Mouse (Mus musculus) heart, embryonic 13.5 days (tissue): Measurements from ENCODE around the gene Mmp7. TPM values are rescaled to one million over a fixed set of nuclear protein-coding genes. Genes with fewer than 3 reads are reported as not detected.

ENCODE experiments used
- ATAC-seq: fragments of 200-750 bp; cut with Nextera tagmentation; 2 replicates; pipeline ENCODE4 v1.8.0; 2017; ENCODE audit warnings: moderate TSS enrichment; ENCODE audit not compliant: insufficient number of reproducible peaks, low FRiP score, low TSS enrichment; ENCODE audit errors: extremely low read depth
- H3K27ac ChIP-seq: fragments of 300-500 bp; sonication (generic); replicated peaks from 2 replicates; pipeline ENCODE4 v1.5.1; 2015; ENCODE audit warnings: moderate library complexity, mild to moderate bottlenecking, inconsistent platforms
- H3K27me3 ChIP-seq: fragments of 300-500 bp; sonication (generic); replicated peaks from 2 replicates; pipeline ENCODE4 v1.6.1; 2015; ENCODE audit warnings: mild to moderate bottlenecking, inconsistent platforms
- H3K36me3 ChIP-seq: fragments of 300-500 bp; sonication (generic); 2 replicates; pipeline ENCODE4 v1.6.1; 2015; ENCODE audit warnings: mild to moderate bottlenecking, inconsistent platforms
- H3K4me1 ChIP-seq: fragments of 300-500 bp; sonication (generic); 2 replicates; pipeline ENCODE4 v1.6.1; 2015; ENCODE audit warnings: inconsistent platforms
- H3K4me2 ChIP-seq: fragments of 300-500 bp; sonication (generic); 2 replicates; pipeline ENCODE4 v1.6.1; 2015; ENCODE audit warnings: inconsistent platforms, mild to moderate bottlenecking, moderate library complexity
- H3K4me3 ChIP-seq: fragments of 300-500 bp; sonication (generic); 2 replicates; pipeline ENCODE4 v1.5.1; 2015; ENCODE audit warnings: moderate library complexity, mild to moderate bottlenecking, inconsistent platforms
- H3K9ac ChIP-seq: fragments of 300-500 bp; sonication (generic); 2 replicates; pipeline ENCODE4 v1.6.1; 2015; ENCODE audit warnings: inconsistent platforms, mild to moderate bottlenecking, moderate library complexity
- H3K9me3 ChIP-seq: fragments of 300-500 bp; sonication (generic); 2 replicates; pipeline ENCODE4 v1.6.1; 2016; ENCODE audit warnings: inconsistent platforms
- WGBS: fragments of 180-500 bp; shearing (Covaris S2); methylation state at CpG from one replicate; pipeline ENCODE4 v1.1.7; 2015; ENCODE audit warnings: mixed read lengths; 5-methylcytosine and 5-hydroxymethylcytosine counted together
- polyA plus RNA-seq: library from polyadenylated mRNA; unstranded; fragments of >200 nt; fragmentation: Nextera tagmentation; extraction: Ambion mirVana; gene quantifications from 2 replicates; pipeline ENCODE4 v1.2.1, GENCODE M21; 2015

The Mmp7 gene
- polyA plus RNA-seq, 1 experiment from 2014 or later, result not detected

- Histone ChIP-seq H3K4me2 (no peak overlapping the region), H3K27me3 (no peaks in the 10 kb centered on the region), H3K36me3 (no peaks in the 10 kb centered on the region), H3K9ac (no peak overlapping the region), H3K27ac (no peak overlapping the region), H3K4me1 (no peaks in the 10 kb centered on the region), H3K9me3 (no peaks in the 10 kb centered on the region), H3K4me3 (no peak overlapping the region)
- WGBS, result 52% methylated on average over 2 of the region's 2 CpGs
- no peak for ATAC-seq
Measured at GRCm38 (mm10) chr9:7686024-7686423, 5.9 kb upstream of the Mmp7 start.

GRCm38 (mm10) chr9:7689799-7690198, 2.1 kb upstream of the Mmp7 start:
- no peak for ATAC-seq
- H3K4me2 ChIP-seq, result no peak overlapping the region
- no peaks in the 10 kb centered on the region for H3K36me3 ChIP-seq
- no peaks in the 10 kb centered on the region for H3K27me3 ChIP-seq
- 33% methylated on average over 6 of the region's 6 CpGs for whole genome bisulfite sequencing
- H3K4me3 ChIP-seq, result no peak overlapping the region
- H3K9ac ChIP-seq, result no peak overlapping the region
- H3K9me3 ChIP-seq, result no peaks in the 10 kb centered on the region
- no peaks in the 10 kb centered on the region for H3K4me1 ChIP-seq
- H3K27ac ChIP-seq, result no peak overlapping the region

DNA sequence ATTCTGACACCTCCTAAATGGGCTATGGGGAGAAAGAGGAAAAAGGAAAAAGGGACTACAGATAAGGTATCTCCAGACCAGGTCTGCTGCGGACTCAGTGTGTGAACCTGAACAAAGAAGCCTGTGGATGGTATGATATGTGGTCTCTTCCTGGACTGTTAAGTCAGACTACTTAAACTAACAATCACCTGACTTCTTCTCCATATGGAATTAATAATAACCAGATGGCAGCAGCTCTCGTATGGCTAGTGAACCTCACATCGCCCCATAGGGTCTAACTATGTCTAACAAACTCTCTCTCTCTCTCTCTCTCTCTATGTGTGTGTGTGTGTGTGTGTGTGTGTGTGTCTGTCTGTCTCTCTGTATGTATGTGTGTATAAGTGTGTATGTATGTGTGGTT, 2.1 kb downstream of the Mmp7 start:
- WGBS, result 63% methylated on average over 3 of the region's 3 CpGs
- no peak overlapping the region for H3K27ac ChIP-seq
- ATAC-seq, result no peak

DNA sequence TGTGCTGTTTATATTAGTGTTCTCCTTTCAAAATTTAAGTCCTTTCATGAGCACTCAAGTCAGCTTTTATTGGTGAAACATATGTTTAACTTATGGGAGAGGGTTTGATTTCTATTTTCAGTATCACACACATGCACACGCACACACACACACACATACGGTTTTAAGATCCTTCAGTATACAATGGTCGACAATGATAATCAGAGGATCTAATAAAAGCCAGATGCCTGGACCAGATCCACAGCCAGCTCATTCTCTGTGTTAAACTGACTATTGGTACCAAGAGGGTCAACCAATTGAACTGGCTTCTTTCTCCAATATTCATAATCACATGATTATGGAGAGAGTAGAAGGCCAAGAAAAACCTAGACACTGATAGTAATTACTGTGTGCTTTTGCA, 3.8 kb downstream of the Mmp7 start:
- ATAC-seq, result no peak
- no peak overlapping the region for H3K4me2 ChIP-seq
- no peaks in the 10 kb centered on the region for H3K36me3 ChIP-seq
- no peaks in the 10 kb centered on the region for H3K4me1 ChIP-seq
- H3K27me3 ChIP-seq, result no peaks in the 10 kb centered on the region
- H3K9ac ChIP-seq, result no peak overlapping the region
- 82% methylated on average over 3 of the region's 3 CpGs for WGBS
- H3K9me3 ChIP-seq, result no peaks in the 10 kb centered on the region
- no peak overlapping the region for H3K4me3 ChIP-seq
- H3K27ac ChIP-seq, result no peak overlapping the region

More for the DNA sequence above, 2.1 kb downstream of the Mmp7 start:
- Histone ChIP-seq H3K4me2 (no peak overlapping the region), H3K36me3 (no peaks in the 10 kb centered on the region), H3K4me3 (no peak overlapping the region), H3K9ac (no peak overlapping the region), H3K27me3 (no peaks in the 10 kb centered on the region), H3K4me1 (no peaks in the 10 kb centered on the region), H3K9me3 (no peaks in the 10 kb centered on the region)

GRCm38 (mm10) chr9:7708698-7709097, 16.8 kb downstream of the Mmp7 start:
- Histone ChIP-seq H3K4me3 (no peak overlapping the region), H3K27ac (no peak overlapping the region), H3K9ac (no peak overlapping the region), H3K4me1 (no peaks in the 10 kb centered on the region), H3K9me3 (no peaks in the 10 kb centered on the region), H3K27me3 (no peaks in the 10 kb centered on the region), H3K36me3 (no peaks in the 10 kb centered on the region), H3K4me2 (no peak overlapping the region)
- WGBS, result 67% methylated on average over 6 of the region's 6 CpGs
- no peak for ATAC-seq

- no peak overlapping the region for H3K9ac ChIP-seq
- H3K27ac ChIP-seq, result no peak overlapping the region
- no peaks in the 10 kb centered on the region for H3K9me3 ChIP-seq
- 64% methylated on average over 4 of the region's 4 CpGs for WGBS
- H3K4me1 ChIP-seq, result no peaks in the 10 kb centered on the region
- no peak overlapping the region for H3K4me2 ChIP-seq
- no peak overlapping the region for H3K4me3 ChIP-seq
- no peaks in the 10 kb centered on the region for H3K27me3 ChIP-seq
- no peak for ATAC-seq
- no peaks in the 10 kb centered on the region for H3K36me3 ChIP-seq
Measured at GRCm38 (mm10) chr9:7711196-7711595, 19.3 kb downstream of the Mmp7 start.

DNA sequence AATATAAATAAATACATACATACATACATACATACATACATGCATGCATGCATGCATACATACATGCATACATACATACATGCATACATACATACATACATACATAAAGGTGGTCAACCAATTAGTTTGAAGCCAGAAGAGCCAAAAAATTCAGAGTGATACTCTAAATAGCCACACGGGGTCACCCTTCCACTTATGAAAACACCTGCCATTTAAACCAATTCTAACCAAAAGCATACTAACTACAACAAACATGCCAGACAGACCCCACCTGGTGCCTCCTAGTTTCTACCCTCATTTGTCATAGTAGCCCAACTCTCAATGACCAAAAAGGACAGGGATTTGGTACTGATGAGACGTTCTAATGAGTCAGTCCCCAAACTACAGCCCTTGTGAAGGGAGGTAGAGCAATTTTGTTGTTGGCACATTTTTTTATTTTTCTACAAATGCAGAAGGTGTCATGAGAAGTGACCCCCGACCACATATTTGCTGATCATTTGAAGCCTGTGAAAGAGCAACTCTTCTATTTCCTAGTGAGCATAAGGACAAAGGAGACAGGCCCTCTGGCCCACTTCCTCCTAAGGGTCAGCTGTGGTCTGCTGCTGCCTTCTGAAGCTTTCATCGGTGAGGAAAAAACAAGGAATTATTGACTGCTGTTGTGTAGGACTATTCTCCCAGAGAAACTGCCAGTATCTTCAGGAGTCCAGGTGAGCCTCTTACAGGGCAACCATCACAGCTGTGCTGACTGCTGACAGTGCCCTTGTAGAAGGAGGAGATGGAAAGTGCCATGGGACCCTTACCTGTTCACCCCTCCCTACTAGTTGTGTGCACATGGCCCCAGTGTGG, 22.4 kb downstream of the Mmp7 start:
- 26% methylated on average over 4 of the region's 4 CpGs for WGBS
- H3K4me2 ChIP-seq, result no peak overlapping the region
- H3K4me1 ChIP-seq, result no peaks in the 10 kb centered on the region
- no peaks in the 10 kb centered on the region for H3K9me3 ChIP-seq
- no peak overlapping the region for H3K4me3 ChIP-seq
- H3K36me3 ChIP-seq, result no peaks in the 10 kb centered on the region
- H3K27ac ChIP-seq, result no peak overlapping the region
- no peak overlapping the region for H3K9ac ChIP-seq
- no peaks in the 10 kb centered on the region for H3K27me3 ChIP-seq
- ATAC-seq, result no peak

DNA sequence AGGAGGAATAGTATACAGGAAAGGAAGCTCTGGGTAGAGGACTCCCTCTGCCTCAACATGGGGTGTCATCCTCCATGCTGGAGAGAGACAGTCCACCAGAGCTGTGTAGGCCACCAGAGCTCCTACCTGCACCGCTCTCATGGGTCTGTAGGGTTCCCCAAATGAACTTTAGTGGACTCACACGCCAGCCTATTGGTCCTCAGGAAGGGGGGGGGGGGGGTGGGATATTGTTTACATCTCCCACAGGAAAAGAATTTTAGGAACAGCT, 23.0 kb downstream of the Mmp7 start:
- no peak for ATAC-seq
- WGBS, result 59% methylated on average over 2 of the region's 2 CpGs
- no peak overlapping the region for H3K4me2 ChIP-seq

DNA sequence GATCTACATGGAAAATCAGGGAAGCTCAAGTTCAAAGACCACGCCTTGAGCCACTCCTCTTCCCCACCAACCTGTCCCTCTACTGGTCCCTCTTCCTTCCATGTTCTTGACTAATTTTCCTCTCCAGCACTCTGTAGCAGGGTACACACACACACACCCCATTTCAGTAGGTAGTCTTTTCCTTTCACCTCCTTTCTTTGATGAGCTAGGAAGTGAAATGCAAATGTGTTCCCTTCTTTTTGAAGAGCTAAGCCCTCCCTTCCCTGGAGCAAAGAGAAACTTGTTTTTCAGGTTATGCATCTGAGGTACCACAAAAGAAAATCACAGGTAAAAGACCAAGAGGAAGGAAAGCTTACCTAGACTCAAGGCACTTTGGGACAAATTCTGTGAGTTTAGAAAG, 29.7 kb downstream of the Mmp7 start:
- 85% methylated on average over 1 of the region's 1 CpGs for WGBS
- Histone ChIP-seq H3K9ac (no peak overlapping the region), H3K36me3 (no peaks in the 10 kb centered on the region), H3K27ac (no peak overlapping the region), H3K4me3 (no peak overlapping the region), H3K27me3 (no peaks in the 10 kb centered on the region), H3K4me1 (no peaks in the 10 kb centered on the region), H3K9me3 (no peaks in the 10 kb centered on the region), H3K4me2 (no peak overlapping the region)
- ATAC-seq, result no peak

More for the DNA sequence above, 23.0 kb downstream of the Mmp7 start:
- Histone ChIP-seq H3K4me3 (no peak overlapping the region), H3K9me3 (no peaks in the 10 kb centered on the region), H3K27me3 (no peaks in the 10 kb centered on the region), H3K9ac (no peak overlapping the region), H3K27ac (no peak overlapping the region), H3K4me1 (no peaks in the 10 kb centered on the region), H3K36me3 (no peaks in the 10 kb centered on the region)

DNA sequence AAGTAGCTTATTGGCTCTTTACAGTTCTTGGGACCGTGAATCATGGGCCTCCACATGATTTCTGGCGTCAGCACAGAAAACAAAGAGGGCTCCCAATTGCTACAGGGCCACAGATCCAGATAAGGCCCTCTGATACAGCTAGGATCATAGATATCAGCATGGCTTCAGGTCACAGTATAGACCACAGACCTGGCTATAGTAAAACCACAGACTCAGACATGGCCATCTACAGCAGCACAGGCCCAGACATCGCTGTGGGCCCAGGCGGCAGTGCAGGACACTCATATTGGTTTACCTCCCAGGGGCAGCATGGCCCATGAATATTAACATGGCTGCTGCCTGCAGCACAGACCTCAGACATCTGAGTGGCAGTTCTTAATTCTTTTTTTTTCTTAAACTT, 37.1 kb downstream of the Mmp7 start:
- Histone ChIP-seq H3K36me3 (no peaks in the 10 kb centered on the region), H3K27ac (no peak overlapping the region), H3K9me3 (no peaks in the 10 kb centered on the region), H3K9ac (no peak overlapping the region), H3K4me2 (no peak overlapping the region), H3K4me1 (peaks cover 6% of the 10 kb centered on the region), H3K4me3 (no peak overlapping the region), H3K27me3 (no peaks in the 10 kb centered on the region)
- WGBS, result 63% methylated on average over 4 of the region's 4 CpGs
- ATAC-seq, result no peak

DNA sequence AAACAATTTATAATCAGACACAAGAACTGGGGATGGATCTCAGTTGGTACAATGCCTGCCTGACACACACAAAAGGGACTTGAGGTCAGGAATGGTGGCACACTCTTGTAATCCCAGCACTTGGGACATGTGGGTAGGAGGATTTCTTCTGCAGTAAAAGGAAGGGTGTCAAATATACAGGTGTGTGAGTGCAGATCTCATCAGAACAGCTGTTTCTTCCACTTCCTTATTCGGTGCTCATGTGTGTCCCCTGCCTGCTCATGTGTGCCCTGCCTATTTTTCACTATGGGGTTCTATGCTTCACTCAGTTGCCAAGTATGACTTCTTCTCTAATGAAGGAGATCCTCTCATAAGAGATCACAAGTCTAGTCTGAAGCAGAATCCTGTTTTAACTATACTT, 50.8 kb downstream of the Mmp7 start:
- no peak overlapping the region for H3K9ac ChIP-seq
- no peak for ATAC-seq
- no peaks in the 10 kb centered on the region for H3K4me1 ChIP-seq
- 0 out of 2 replicates have a peak, but pooled peaks cover 4% of the 10 kb centered on the region for H3K9me3 ChIP-seq
- WGBS, result 85% methylated on average over 1 of the region's 1 CpGs
- H3K27me3 ChIP-seq, result no peaks in the 10 kb centered on the region
- no peaks in the 10 kb centered on the region for H3K36me3 ChIP-seq
- no peak overlapping the region for H3K4me3 ChIP-seq
- H3K4me2 ChIP-seq, result no peak overlapping the region
- H3K27ac ChIP-seq, result no peak overlapping the region

- Histone ChIP-seq H3K9ac (no peak overlapping the region), H3K27me3 (no peaks in the 10 kb centered on the region), H3K27ac (no peak overlapping the region), H3K36me3 (no peaks in the 10 kb centered on the region), H3K4me3 (no peak overlapping the region), H3K4me1 (no peaks in the 10 kb centered on the region), H3K9me3 (0 out of 2 replicates have a peak, but pooled peaks cover 4% of the 10 kb centered on the region), H3K4me2 (no peak overlapping the region)
- 49% methylated on average over 1 of the region's 1 CpGs for whole genome bisulfite sequencing
- ATAC-seq, result no peak
Measured at GRCm38 (mm10) chr9:7744156-7744555, 52.3 kb downstream of the Mmp7 start.
